Mouse (Mus musculus) spleen, adult 18-20 months (tissue): ENCODE results near the gene Chka.

Source experiments
- DNase-seq, 2 experiments: peaks; one replicate each; pipeline ENCODE4 v3.0.0; 2022; ENCODE audit warnings: mixed read lengths in 2 of 2

Gene Chka

GRCm38 (mm10) chr19:3851502-3851962 is at the start of gene Chka:
Chka (plus strand) TSS chr19:3851773.
- DNase-seq: peak; percentile 94 to 97

GRCm38 (mm10) chr19:3805526-3805925 is 46.0 kb upstream of the Chka start:
- DNase-seq: no peak

GRCm38 (mm10) chr19:3810536-3811233 is 40.9 kb upstream of the Chka start:
- no peak for DNase-seq

DNA sequence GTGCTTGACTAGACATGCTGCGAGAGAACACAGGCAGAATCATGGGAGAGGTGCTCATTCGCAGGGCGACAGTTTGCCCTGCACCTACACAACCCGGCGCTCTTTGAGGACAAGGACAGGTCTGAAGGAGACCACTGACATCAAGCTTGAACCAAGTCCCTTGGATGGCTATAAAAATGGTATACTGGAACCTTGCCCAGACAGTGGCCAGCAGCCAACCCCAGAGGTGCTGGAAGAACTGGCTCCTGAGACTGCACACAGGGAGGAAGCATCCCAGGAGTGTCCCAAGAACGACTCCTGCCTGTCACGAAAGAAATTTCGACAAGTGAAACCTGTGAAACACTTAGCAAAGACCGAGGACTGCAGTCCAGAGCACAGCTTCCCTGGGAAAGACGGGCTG is 37.1 kb upstream of the Chka start:
- DNase-seq: no peak

- DNase-seq: no peak
These were observed 35.7 kb upstream of the Chka start for GRCm38 (mm10) chr19:3815824-3816223.

DNA sequence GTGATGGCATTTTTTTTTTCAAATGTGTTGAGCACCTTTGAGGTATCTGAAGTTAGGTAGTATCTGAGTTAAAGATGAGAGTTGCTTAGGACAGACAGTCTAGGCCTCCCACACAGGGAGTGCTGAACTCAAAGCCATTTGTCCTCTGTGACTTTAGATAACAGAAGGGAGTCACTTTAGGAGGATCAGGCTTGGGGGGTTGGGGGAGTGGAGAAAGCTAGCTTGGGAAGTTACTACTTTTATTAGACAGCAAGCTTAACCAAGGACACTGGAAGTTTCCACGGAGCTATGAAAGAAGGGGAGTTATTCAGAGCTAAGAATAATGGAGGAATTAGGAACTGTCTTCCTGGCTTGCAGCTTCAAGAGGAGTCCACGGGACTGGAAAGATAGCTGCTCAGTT is 32.5 kb upstream of the Chka start:
- no peak for DNase-seq

DNA sequence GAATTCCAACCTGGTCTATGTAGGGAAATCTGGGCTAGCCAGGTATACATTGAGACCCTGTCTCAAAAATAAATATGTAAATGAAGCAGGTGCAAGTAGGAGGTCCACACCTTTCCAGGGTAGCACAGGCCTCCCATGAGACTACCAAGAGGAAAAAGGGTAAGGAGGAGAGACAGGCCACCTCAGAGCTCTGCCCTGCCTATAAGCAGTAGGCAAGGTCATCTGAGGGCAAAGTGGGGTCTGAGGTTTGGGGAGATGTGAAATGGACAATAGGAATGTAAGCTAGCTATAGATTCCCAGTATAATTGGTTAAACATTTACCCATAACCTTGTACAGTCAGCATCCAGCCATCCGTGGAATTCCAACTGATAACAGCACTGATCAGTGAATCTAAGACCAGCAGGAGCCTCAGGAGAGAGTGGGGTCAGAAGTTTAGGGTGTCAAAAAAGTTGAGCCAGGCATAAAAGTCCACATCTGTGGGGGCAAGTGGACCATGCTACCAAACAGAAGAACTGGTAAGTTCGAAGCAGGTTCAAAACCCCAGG is 31.6 kb upstream of the Chka start:
- DNase-seq: no peak

DNA sequence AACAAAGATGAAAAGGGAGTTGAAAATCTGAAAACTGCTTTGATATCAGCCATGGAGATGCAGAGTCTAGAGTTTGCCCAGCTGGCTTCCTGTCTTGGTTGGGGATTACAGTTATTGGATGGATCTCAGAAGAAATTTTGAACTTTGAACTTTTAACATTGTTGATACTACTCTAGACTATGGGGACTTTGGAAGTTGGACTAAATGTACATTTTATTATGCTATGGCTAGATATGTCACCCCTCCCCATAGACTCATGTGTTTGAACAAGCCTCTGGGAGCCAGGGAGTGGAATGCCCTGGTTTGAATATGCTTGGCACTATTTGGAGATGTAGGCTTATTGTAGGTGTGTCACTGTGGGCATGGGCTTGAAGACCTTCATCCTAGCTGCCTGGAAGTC is 26.5 kb upstream of the Chka start:
- no peak for DNase-seq

DNA sequence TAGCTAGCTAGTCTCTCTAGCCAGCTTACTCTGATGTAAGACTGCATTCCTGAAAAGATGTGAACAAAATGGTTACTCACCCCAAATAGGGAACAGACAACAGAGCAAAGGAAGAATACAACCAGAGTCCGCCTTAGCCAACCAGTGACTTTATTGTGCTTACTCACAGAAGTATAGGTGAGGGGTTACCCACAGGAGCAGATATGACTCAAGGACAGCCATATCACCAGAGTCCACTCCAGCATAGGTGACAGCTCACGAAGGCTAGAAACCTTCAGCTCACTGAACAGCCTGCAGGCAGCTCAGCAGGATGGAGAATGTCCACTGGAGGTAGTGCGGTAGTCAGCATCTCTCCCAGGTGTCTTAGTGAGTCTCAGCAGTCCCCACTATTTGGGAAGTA is 21.7 kb upstream of the Chka start:
- DNase-seq: no peak

- DNase-seq: no peak
These were observed 19.9 kb upstream of the Chka start for GRCm38 (mm10) chr19:3831716-3832115.

- DNase-seq: no peak
These were observed 18.7 kb upstream of the Chka start for GRCm38 (mm10) chr19:3832851-3833353.

- no peak for DNase-seq
These were observed 17.3 kb upstream of the Chka start for GRCm38 (mm10) chr19:3834301-3834700.

GRCm38 (mm10) chr19:3836791-3837190 is 14.8 kb upstream of the Chka start:
- DNase-seq: no peak

DNA sequence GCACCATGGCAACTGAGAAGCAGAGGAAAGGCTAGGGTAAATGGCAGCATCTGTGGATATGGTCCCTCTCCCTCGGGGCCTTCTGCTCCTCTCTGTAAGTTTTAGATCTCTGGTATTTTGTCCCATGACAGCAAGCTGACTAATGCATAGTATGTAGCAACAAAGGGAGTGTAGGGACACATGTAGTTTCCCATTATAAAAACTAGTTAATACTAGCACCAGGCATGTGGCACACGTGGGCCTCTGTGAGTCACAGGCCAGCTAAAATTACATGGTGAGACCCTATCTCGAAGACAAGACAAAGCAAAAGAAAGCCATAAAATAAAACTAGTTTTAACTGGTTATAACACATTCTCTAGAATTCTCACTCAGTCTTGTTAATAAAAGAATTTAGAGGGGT is 12.6 kb upstream of the Chka start:
- no peak for DNase-seq

DNA sequence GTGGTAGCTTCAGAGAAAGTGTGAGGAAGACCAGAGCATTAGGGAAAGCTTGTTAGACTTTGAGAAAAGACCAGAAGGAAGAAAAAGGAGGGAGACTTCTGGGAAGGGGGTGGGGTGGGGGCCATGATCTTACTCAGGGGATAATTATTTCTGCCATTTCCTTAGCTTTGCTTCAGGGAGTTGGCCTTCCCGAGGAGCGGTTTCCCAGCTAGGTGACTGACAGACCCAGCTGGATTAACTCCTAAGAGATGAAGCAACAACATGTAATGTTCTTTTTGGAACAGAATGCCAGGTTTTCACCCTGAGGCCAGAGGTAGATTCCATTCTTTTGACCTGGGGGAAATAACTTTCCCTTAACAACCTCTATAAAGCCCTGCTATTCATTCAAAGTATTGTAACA is 11.9 kb upstream of the Chka start:
- DNase-seq: no peak

GRCm38 (mm10) chr19:3840214-3840651 is 11.3 kb upstream of the Chka start:
- DNase-seq: no peak

DNA sequence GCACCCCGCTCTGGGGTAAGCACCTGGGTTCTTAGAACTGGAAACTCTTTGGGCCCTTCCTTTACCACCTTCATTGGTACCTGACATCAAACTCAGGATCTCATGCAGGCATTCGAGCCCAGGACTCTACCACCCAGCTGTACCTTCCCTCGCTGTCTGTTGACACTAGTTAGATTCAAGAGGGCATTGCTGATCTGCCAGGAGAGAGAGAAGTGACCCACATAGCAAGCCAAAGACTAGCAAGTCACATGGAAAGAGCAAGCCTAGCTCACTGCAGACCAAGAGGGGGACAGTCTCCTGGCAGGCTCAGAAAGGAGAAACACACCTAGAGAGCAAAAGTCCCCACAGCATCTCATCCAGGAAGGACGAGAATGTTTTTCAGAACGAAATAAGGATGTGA is 10.9 kb upstream of the Chka start:
- DNase-seq: no peak

DNA sequence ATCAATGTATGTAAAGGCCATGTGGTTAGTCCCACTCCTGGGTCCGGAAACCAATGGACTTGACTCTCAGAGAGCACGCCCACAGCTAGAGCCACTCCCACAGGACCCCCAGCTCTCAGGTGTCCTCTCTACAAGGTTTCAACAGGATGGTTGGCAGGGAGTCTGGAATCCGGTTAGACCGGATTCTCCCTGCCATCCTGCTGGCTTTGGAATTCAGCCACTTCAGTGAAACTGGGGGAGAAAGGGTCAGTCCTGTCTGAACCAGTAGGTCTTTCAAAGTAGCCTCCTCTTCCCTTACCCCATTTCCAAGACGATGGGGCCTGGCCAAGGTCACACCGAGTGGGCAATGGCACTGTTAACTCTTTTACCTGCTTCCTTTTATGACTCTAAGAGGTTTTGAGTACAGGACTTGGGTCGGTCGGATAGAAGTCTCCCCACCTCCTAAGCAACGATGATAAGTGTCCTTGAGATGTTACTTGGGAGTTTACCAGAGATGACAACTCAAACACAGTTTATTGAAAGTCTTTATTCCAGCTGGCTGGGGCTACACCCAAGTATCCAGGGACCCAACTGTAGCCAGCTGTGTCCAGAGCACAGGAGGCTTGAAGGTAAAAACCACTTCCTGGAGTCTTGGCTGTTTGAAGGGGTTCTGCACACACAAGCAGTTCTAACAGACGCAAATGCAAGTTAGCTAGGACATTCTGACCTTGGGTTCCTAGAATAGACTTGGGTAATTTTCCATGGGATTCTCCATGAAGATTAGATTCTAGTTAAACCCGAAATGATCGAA is 9.0 kb upstream of the Chka start:
- DNase-seq: no peak

DNA sequence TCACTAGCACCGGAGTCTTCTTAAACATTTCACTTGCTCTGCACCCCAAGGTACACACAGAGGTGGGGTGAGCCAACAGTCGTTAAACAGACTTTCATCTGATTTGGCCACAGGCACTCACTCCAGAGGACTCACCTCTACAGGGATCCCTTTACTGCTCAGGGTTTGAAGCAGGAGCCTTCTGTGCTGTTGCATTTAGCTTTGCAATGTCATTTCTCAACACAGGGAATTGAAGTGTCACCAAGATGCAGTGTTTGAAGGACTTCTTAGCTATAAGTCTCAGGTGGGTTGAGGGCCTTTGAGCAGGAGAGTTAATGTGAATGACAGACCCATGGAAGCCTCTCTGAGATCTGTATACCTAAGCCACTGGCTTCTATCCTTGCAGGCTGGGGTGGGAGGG is 7.9 kb upstream of the Chka start:
- DNase-seq: no peak

GRCm38 (mm10) chr19:3844836-3845235 is 6.7 kb upstream of the Chka start:
- no peak for DNase-seq

GRCm38 (mm10) chr19:3845339-3845738 is 6.2 kb upstream of the Chka start:
- DNase-seq: no peak

- DNase-seq: no peak
These were observed 5.7 kb upstream of the Chka start for GRCm38 (mm10) chr19:3845803-3846406.
